ENCODE assay signal across 8 mouse cellular contexts in genomic region chr19:32486106-32486724, GRCm38 (mm10). TPM values are rescaled to one million over a fixed set of nuclear protein-coding genes. Genes with fewer than 3 reads are reported as not detected.
DNase-seq lines count a peak whose midpoint lies in the region; ATAC-seq lines count a peak whose summit lies in the region.
"Not testable (repeated sequence)": the region's sequence is repeated elsewhere in the genome, so short reads cannot be mapped to it uniquely, and the experiment has no call there.

No protein-coding gene starts in this region.

- DNase-seq in MN1 (ENCODE audit: low spot score): peak; percentile 76
- DNase-seq in cerebellum, postnatal 10 days: peak; percentile 63 to 65
- DNase-seq in frontal cortex, postnatal 36 days (ENCODE audit: low spot score in 2 of 2): peak; percentile 63 to 72
- peak; percentile 42 for DNase-seq in hindbrain, embryonic 14.5 days (ENCODE audit: low spot score)
- peak; percentile 53 for DNase-seq in left cerebral cortex, adult 11 months (ENCODE audit: low spot score)
- DNase-seq in lung, postnatal 36 days: peak; percentile 80
- DNase-seq in retina, postnatal 1 day: peak; percentile 71
- DNase-seq in thymus, postnatal 36 days: peak; percentile 75 to 80

- H3K9me3 ChIP-seq in hindbrain, embryonic 14.5 days (ENCODE audit: control insufficient read depth, low read length): not testable (repeated sequence)

- ATAC-seq in hindbrain, embryonic 14.5 days (ENCODE audit: low FRiP score): peak; percentile 84

- H3K27me3 ChIP-seq in hindbrain, embryonic 14.5 days (ENCODE audit: control insufficient read depth, insufficient read depth, low read length): not testable (repeated sequence)

- H3K27ac ChIP-seq in hindbrain, embryonic 14.5 days: peak overlapping the region; percentile 92

- peak overlapping the region; percentile 76 for H3K4me3 ChIP-seq in hindbrain, embryonic 14.5 days (replicated peaks; ENCODE audit: low read length)

- peaks cover 25% of the 10 kb centered on the region for H3K4me1 ChIP-seq in hindbrain, embryonic 14.5 days (replicated peaks; ENCODE audit: control insufficient read depth, insufficient read depth, low read length)

- peak overlapping the region; percentile 90 for H3K4me2 ChIP-seq in hindbrain, embryonic 14.5 days (replicated peaks)

- H3K9ac ChIP-seq in hindbrain, embryonic 14.5 days: peak overlapping the region; percentile 81

- H3K36me3 ChIP-seq in hindbrain, embryonic 14.5 days (replicated peaks; ENCODE audit: control insufficient read depth, insufficient read depth): not testable (repeated sequence)

- 0% methylated on average over 45 of the region's 47 CpGs for WGBS in hindbrain, embryonic 14.5 days

RNA-seq across cellular contexts. Expression of gene Minpp1, which starts 0.6 kb away (rescaled TPM):
- polyA plus RNA-seq in hindbrain, embryonic 14.5 days (2014; fragmentation: Nextera tagmentation; extraction: Ambion mirVana): 60.6 and 66.2 TPM in 2 replicates

RNA-seq across cellular contexts. Expression of gene Rpl9-ps6, which starts 19.8 kb away (rescaled TPM):
- 67.6 and 79.3 TPM in 2 replicates for polyA plus RNA-seq in hindbrain, embryonic 14.5 days (2014; fragmentation: Nextera tagmentation; extraction: Ambion mirVana)

Comparison
In these comparisons a context has a peak if more than half of its experiments do, and no peak if none do; other contexts are left out.
1. Peak in every context shown above with its lines: DNase-seq, ATAC-seq, H3K4me3 ChIP-seq and H3K27ac ChIP-seq.